Mouse (Mus musculus) c-Kit-positive CD71-negative TER-119-negative erythroid progenitor cells, embryonic 14.5 days (primary cell): Measurements from ENCODE around the gene Gm13287.
"Not testable (repeated sequence)": the region's sequence is repeated elsewhere in the genome, so short reads cannot be mapped to it uniquely, and the experiment has no call there.

Experiments used
- DNase-seq: peaks from one replicate; pipeline ENCODE4 v3.0.0-alpha.2; 2013; ENCODE audit warnings: low read depth

Gm13287 gene

DNA sequence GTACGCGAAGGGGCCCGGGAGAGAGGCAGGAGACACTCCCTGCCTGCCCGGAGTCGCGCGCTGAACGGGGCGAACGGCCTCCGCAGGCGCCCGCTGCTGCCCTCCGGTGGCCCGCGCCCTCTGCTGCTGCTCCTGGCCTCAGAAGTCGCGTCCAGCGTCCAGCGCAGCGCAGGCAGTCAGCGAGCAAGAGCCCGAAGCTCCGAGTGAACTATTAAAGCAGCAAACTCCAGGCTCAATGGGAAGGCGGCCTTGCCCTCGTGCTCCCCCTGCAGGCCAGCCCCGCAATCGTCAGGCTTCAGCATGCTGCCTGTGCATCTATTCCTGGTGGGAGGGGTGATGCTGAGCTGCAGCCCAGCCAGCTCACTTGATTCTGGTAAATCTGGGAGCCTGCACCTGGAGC is 6.0 kb upstream of the Gm13287 start, which contains the start of gene Gm13279:
Gm13279 (plus strand) TSS at position 301 of the 400 bp plus-strand sequence.
- DNase-seq: not testable (repeated sequence)

DNA sequence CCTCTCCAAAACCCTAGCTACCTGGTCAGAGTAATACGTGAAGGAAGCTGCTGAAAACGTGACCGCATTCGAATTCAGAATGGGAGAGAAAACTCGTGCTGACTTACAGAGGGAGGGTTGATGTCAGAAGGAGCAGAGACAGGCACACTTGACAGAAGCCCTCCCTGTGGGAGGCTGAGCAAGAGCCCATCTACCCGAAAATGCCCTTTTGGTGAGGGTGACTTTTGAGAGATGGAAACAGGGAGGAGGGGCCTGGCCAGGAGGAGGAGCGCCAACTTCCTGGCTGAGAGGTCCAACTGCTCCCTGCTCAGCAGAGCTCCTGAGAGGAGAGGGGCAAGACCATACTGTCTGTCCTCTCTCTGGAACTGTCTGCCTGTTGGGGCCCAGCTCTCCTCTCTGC is 3.7 kb upstream of the Gm13287 start, which contains the start of gene Gm13285:
Gm13285 (plus strand) TSS at position 301 of the 400 bp plus-strand sequence.
- DNase-seq: not testable (repeated sequence)

GRCm38 (mm10) chr4:88805231-88805630 is 2.2 kb downstream of the Gm13287 start, which contains the start of gene Gm13288:
Gm13288 (plus strand) TSS chr4:88805531.
- DNase-seq: not testable (repeated sequence)

DNA sequence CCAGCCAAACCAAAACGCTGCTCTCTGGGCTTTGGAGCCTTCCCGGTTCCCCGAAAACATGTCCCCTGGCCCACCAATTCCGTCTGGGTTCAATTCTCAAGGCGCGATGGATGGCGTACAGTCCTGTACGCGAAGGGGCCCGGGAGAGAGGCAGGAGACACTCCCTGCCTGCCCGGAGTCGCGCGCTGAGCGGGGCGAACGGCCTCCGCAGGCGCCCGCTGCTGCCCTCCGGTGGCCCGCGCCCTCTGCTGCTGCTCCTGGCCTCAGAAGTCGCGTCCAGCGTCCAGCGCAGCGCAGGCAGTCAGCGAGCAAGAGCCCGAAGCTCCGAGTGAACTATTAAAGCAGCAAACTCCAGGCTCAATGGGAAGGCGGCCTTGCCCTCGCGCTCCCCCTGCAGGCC is 2.7 kb downstream of the Gm13287 start:
- not testable (repeated sequence) for DNase-seq

DNA sequence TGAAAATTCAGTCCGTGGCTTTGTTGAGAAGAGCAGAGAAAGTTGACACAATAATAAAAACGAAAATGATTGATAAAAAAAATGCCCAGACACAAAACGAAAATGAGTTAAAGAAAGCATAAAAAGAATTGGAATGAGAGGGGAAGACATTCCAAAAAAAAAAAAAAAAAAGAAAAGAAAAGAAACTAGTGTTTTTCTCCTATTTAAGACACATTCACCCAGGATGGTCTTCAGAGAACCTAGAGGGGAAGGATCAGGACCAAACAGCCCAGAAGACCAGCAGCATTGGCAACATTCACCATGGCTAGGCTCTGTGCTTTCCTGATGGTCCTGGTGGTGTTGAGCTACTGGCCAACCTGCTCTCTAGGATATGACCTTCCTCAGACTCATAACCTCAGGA is 12.9 kb downstream of the Gm13287 start, which contains the start of gene Ifna7:
Ifna7 (plus strand) TSS at position 301 of the 400 bp plus-strand sequence.
- no peak for DNase-seq

DNA sequence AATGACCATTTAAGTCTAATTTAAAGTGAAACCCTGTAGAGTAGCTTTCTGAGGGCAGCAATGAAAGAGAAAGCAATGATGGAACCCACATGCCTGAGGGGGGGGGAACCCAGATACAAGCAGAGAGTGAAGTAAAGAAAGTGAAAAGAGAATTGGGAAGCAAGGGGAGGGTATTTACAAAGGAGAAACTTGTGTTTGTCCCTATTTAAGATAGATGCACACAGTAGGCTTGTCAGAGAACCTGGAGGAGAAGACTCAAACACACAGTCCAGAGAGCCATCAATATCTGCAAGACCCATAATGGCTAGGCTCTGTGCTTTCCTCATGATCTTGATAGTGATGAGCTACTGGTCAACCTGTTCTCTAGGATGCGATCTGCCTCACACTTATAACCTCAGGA is 16.6 kb downstream of the Gm13287 start, which contains the start of gene Ifna11:
Ifna11 (plus strand) TSS at position 301 of the 400 bp plus-strand sequence.
- no peak for DNase-seq

DNA sequence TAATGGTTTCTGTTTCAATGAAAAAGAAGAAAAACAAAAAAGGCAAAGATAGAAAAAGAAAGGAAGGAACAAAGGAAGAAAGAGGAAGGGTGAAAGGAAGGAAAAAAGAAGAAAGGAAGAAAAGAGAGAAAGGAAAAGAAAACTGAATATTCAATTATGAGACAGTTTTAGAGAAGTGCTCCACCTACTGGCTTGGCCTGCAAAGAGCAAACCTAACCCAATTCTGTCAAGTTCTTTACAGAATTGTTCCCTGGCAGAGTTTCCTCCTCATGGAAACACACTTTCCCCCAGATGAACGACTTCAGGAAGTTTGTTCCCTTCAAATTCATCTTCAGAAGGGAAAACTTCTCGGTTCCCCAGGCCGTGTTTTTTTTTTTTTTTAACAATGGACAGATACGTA is 19.9 kb downstream of the Gm13287 start:
- DNase-seq: no peak

DNA sequence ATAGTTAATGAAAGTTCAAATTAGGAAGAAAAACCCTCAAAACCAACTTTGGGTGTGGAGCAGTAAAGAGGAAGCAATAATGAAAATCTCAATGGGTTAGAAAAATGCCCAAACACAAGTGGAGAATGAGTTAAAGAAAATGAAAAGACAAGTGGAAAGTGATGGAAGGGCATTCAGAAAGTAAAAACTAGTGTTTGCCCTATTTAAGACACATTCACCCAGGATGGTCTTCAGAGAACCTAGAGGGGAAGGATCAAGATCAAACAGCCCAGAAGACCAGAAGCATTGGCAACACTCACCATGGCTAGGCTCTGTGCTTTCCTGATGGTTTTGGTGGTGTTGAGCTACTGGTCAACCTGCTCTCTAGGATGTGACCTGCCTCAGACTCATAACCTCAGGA is 24.1 kb downstream of the Gm13287 start, which contains the start of gene Ifna6:
Ifna6 (plus strand) TSS at position 301 of the 400 bp plus-strand sequence.
- DNase-seq: not testable (repeated sequence)

DNA sequence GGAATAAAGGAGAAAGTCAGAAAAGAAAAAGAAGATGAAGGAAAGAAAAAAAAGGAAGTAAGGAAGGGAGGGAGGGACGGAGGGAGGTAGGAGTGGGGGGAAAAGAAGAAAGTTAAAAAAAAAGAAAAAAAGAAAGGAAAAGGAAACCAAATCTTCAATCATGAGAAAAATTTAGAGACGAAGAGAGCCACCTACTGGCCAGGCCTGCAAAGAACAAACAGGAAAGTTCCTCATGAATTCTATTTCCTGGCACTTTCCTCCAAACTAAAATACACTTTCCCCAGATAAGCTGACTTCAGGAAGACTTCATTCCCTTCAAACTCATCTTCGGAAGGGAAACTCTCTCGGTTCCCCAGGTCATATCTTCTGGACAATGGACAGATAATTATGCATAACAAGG is 27.5 kb downstream of the Gm13287 start:
- no peak for DNase-seq

- DNase-seq: not testable (repeated sequence)
These were observed 32.2 kb downstream of the Gm13287 start, which contains the start of gene Ifna5 for GRCm38 (mm10) chr4:88835225-88835624. Ifna5 (plus strand) TSS chr4:88835525.

DNA sequence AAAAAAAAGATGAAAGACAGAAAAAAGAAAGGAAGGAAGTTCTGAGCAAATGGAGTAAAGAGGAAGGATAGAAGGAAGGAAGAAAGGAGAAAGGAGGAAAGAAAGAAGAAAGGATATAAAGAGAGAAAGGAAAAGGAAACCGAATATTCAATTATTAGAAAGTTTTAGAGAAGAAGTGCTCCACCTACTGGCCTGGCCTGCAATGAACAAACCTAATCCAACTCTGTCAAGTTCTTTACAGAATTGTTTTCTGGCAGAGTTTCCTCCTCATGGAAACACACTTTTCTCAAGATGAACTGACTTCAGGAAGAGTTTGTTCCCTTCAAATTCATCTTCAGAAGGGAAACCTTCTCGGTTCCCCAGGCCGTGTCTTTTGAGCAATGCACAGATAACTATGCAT is 35.8 kb downstream of the Gm13287 start:
- no peak for DNase-seq

DNA sequence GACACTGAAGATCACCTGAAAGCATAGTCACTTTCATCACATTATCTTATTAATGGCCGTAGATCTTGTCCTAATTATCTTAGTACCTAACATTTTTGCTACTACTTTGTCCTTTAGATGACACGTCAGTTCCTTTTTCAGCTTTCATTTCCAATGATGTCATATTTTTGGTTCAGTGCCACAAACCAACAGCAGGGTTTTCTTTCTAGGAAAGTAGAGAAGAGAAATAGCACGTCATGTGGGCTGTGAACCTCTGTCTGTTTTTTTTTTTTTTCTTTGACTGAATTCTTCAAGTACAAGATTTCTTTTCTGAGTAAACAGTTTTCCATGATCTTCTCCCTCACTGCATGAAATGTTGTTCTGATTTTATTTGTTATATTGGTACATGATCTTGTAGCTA is 37.0 kb downstream of the Gm13287 start:
- DNase-seq: no peak

GRCm38 (mm10) chr4:88841438-88841911 is 38.4 kb downstream of the Gm13287 start, which contains the start of gene Ifna4:
Ifna4 (plus strand) TSS chr4:88841861.
- DNase-seq: no peak

GRCm38 (mm10) chr4:88845334-88845733 is 42.3 kb downstream of the Gm13287 start:
- DNase-seq: no peak

DNA sequence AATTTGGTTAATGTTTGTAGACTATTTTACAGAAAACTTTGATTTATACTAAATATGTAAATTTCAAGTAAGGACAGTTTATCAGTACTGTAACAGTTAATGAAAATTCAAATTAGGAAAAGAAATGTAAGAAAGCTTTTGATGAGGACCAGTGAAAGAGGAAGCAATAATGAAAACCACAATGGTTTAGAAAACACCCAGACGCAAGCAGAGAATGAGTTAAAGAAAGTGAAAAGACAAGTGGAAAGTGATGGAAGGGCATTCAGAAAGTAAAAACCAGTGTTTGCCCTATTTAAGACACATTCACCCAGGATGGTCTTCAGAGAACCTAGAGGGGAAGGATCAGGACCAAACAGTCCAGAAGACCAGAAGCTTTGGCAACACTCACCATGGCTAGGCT is 46.6 kb downstream of the Gm13287 start, which contains the start of gene Ifna1:
Ifna1 (plus strand) TSS at position 390 of the 400 bp plus-strand sequence.
- DNase-seq: no peak

DNA sequence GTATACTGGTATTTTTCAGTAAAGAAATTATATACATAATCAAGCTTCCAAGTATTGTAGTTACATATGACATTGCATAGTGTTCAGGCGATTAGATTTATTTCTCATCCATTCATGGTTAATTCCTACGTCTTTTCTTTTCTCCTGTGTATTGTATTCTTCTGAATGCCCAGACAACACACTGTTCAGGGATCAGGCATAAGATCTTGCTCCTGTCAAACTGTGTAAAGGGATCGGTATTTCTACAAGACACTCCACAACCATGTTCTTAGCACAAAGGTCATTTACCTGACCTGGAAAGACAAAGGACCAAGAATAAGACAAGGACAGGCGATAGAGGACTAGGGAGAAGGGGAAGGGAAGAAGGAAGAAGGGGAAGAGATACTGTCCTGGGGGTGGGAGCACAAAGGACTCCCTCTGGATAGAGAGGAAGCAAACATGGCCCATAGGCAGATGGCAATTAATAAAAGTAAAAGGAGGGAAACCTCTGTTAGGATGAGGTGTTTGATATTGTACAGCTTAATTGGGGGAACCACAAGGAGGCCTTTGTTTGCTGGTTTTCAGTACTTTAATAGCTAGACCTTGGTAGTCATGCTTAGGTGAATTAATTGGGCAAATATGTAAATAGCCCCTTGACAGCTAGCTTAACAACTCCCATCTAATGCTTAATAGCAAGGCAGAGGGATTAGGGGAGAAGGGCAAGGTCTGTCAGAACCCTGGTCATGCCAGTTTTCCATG is 48.1 kb downstream of the Gm13287 start:
- DNase-seq: no peak
